Mouse (Mus musculus): ENCODE data around the gene Vwce.

The Vwce gene

GRCm38 (mm10) chr19:10634106-10634871, at the start of gene Vwce:
Vwce (plus strand) TSS chr19:10634213.
- peak; percentile 78 for DNase-seq

GRCm38 (mm10) chr19:10585112-10585511, 48.9 kb upstream of the Vwce start:
- DNase-seq, result no peak

DNA sequence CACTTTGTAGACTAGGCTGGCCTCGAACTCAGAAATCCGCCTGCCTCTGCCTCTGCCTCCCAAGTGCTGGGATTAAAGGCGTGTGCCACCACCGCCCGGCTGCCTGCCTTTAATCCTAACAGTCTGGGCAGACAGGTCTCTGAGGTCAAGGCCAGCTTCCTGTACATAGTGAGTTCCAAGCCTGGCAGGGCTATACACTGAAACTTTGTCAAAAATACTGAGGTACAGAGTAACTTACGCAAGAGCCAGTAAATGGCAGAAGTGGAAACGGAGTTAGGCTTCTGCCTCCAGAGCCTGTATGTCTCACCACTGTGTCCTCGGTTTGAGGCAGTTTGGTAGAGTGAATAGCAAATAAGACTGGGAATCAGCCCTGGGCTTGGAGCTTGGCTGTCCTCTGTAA, 46.8 kb upstream of the Vwce start:
- DNase-seq, result no peak

GRCm38 (mm10) chr19:10589127-10589857, 44.7 kb upstream of the Vwce start:
- DNase-seq, result no peak

- DNase-seq, result no peak
Measured at GRCm38 (mm10) chr19:10590301-10590700, 43.7 kb upstream of the Vwce start.

- no peak for DNase-seq
Measured at GRCm38 (mm10) chr19:10591659-10592377, 42.2 kb upstream of the Vwce start.

DNA sequence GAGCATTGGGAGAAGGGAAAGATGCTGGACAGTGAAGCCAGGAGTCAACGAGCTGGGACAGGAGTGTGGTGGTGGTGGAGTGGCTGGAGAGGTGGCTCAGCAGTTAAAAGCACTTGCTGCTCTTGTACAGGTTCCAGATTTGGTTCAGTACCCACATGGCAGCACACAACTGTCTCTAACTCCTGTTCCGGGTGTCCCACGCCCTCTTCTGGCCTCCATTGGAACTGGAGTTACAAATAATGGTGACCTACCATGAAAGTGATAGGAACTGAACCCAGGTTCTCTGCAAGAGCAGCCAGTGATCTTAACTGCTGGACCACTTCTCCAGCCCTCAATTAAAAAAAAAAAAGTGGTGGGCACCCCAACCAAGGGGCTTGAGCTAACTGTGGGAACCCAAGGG, 35.8 kb upstream of the Vwce start:
- DNase-seq, result peak; percentile 42

DNA sequence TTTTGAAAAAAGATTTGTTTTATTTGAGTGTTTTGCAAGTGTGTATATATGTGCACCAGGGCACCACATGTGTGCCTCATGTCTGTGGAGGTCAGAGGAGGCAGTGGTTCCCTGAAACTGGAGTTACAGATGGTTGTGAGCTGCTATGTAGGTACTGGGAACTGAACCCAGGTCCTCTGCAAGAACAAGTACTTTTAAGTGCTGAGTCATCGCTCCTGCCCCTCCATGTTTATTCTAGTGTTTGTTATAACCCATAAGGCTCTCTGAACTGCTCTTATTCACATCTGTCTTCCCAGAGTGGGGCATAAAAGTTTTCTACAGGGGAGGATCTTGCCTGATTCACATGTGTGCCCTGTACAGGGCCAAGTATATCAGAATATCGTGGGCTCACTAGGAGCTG, 34.4 kb upstream of the Vwce start:
- no peak for DNase-seq

GRCm38 (mm10) chr19:10602247-10602769, 31.7 kb upstream of the Vwce start:
- DNase-seq, result no peak

DNA sequence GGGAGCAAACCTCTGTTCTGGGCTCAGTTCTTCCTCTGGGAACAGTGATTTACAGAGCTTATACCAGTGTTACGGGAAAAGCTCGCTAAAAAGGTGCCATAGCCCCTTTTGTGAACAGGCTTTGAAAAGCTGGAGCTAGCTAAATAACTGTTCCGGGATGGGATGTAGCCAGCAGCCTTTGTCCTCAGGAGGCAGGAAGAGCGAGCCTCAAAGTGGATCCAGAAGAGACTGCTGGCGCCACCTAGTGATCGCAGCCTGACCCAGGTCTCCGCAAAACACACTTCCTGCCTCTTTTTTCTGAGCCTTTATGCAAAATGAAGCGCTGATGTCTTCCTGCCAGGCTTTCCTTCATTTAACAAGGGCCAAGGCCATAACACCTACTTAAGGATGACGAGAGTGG, 31.2 kb upstream of the Vwce start:
- peak; percentile 90 for DNase-seq

DNA sequence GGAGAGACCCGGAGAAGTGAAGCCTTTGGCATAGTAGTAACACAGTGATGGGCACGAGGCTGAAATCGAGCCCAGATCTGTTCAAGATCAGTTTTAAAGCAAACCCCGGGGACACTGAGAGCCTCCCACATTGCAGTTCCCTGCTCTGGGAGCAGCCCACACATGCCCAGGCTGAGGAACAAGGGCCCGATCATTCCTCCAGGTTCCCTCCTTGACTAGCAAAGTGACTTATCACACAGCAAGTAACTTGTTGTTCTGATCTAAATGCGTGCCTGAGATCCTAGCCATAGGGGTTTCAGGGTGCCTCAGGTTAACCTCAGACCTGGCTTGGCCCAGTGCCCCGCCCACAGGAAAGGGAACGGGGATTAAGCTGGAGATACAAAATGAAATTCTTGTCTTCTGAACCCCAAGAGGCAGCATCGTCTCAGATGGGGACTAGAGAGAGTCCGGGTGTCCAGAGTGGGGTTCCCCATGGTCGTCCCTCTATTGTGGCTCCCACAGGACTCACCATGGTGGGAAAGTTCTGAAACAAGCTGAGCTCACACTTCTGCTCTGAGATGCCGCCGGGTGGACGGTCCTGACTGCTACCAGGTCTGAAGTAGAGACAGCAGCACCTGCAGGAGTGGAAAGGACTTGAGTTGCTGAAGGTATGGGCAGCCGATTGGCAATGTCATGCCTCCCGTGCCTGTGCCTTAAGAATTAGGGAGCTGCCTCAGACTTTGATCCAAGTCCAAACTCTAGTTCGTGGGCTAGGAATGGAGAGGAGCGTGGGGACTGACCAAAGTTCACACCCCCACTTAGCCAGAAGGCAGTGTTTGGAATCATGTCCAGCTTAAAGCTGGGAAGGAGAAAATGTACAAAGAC, 30.1 kb upstream of the Vwce start:
- no peak for DNase-seq

GRCm38 (mm10) chr19:10604534-10604933, 29.5 kb upstream of the Vwce start:
- no peak for DNase-seq

DNA sequence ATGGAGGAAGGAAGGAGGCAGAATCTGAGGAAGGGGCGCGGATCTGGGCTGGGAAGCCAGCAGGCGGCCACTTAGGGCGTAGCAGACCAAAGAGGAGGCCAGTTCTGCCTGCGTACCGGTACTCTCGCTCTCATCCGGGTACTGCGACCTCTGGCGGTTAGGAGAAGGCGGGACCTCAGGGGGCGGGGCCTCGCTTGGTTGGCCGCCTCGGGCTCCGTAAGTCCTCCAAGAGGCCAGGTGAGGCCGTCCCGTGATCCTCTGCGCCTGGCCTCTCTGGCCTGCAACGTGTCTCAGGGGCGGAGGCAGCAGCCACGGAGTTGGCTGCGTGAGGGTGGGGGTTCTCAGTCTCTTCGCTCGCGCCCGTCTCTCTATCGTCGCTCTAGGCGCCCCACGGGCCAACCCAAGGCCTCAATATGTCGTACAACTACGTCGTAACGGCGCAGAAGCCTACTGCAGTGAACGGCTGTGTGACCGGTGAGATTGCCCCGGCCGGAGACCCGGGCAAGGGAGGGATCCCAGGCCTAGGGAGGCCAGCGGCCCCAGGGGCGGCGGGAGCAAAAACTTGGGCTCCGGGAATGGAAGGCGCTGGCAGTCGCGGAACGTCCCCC, 28.6 kb upstream of the Vwce start, which contains the start of the genes Ddb1 and Tkfc:
TSS of gene Ddb1 (plus strand) at position 35 of the 608 bp plus-strand sequence.
TSS of gene Tkfc (minus strand) at position 362 of the 608 bp plus-strand sequence.
- DNase-seq, result peak; percentile 99

DNA sequence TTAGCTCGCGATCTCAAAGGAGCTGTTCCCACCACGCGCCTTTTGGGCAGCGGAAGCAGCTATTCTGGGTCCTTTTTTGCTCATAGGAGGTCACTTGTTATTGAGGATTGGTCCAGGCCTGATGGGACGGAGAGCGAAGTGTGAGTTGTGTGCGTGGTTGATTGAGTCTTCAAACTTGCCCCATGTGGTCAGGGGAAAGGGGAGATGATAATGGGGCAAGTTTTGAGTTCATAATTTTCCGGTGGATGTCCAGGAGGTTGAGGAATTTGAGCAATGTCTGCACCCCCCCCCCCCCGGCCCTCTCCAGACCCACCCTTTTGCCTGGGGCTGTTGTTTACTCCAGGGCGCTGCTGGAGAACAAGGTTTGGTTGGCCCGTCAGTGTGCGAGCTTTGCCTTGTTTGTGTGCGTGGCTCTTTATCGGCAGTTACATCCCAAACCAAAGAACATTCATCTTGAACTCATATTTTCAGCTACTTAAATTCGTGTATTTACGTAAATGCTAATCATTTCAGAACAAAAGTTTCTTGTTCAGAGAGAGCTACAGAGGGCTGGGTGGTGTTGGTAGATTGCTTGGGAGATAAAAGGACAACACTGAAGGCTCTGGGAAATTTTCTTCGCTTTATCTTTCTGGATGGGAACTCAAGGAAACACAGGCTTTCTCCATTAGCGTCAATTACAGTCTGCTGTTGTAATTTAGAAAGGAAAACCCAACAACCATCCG, 28.0 kb upstream of the Vwce start:
- DNase-seq, result peak; percentile 64

- no peak for DNase-seq
Measured at GRCm38 (mm10) chr19:10608573-10609240, 25.3 kb upstream of the Vwce start.

DNA sequence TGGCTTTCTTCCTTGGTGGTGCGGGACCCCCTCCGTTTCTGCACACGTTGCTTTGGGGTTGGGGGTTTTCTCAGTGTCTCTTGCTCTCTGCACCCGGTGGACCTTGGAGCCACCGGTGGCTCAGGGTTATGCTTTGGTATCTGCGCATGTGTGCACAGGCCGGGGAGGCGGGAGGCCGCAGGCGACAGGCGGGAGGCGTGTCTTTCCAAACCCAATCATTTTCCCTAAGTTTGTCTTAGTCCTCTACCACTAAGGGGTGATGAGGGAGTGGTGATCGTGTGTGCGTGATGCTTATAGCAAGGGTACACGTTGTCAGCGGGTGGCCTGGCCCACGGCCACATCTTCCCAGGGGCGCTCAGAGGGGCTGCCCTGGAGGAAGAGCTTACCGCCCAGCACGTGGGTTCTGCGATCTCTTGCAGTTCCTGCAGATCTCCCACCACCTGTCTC, 882 bp downstream of the Vwce start:
- DNase-seq, result peak; percentile 85

DNA sequence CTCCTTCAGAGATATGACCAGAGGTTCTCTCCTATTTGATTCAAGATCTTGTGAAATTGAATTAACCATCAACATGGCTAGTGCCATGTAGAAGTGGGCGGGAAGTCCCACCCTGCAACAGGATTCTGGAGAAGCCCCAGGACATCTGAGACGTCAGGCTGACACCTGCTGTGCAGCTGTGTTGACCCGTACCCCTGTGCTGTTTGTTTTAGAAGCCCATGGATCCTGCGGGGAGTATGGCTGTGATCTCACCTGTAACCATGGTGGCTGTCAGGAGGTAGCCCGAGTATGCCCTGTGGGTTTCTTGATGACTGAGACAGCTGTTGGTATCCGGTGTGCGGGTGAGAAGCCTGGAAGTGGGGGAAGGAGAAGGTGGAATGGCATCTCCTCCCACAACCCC, 3.8 kb downstream of the Vwce start:
- DNase-seq, result no peak

- DNase-seq, result peak; percentile 59
Measured at GRCm38 (mm10) chr19:10640080-10640479, 6.1 kb downstream of the Vwce start.

- no peak for DNase-seq
Measured at GRCm38 (mm10) chr19:10640589-10641378, 6.8 kb downstream of the Vwce start.

DNA sequence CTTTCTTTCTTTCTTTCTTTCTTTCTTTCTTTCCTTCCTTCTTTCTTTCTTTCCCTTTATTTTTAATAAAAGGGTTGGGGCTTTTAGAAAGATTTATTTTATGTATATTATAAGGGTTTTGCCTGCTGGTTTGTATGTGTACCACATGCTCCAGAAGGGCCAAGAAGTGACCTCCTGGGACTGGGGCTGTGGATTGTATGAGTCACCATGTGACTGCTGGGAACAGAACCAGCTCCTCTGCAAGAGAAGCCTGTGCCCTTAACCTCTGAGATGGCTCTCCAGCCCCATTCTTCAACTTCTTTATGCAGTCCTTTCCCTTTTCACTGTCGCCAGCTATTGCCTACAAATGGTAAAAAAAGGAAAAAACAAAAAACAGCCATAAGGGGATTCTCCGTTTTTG, 11.6 kb downstream of the Vwce start:
- DNase-seq, result no peak

Measured in liver (tissue).